Mouse (Mus musculus) MEL (cell line): ENCODE data around the gene Olfr153. TPM values are rescaled to one million over a fixed set of nuclear protein-coding genes. Genes with fewer than 3 reads are reported as not detected.

ENCODE experiments used
- polyA plus RNA-seq, 2 experiments: library from polyadenylated mRNA; stranded (reverse) in 1 of 2; unstranded in 1 of 2; fragments of >175 nt in 1 of 2; fragments of >200 nt in 1 of 2; gene quantifications; 2 replicates each; pipeline versions ENCODE4 v1.2.1 to v1.2.4; 2012; ENCODE audit warnings: low replicate concordance in 2 of 2, low read depth in 1 of 2; ENCODE audit not compliant: insufficient read length in 2 of 2, insufficient read depth in 1 of 2, missing spikeins in 1 of 2
- total RNA-seq: library from RNA; depleted of rRNA; stranded (reverse); fragments of 300-350 nt; gene quantifications from 2 replicates; pipeline ENCODE4 v1.2.3, GENCODE M21; 2012; rRNA removed

The Olfr153 gene
- total and polyA plus RNA-seq, 3 experiments, result not detected

Other genes starting within 250 kb of the Olfr153 start
- not detected in 2 replicates for gene Olfr1118, start 224.2 kb upstream of the Olfr153 start, total RNA-seq
- gene Olfr1118, start 224.2 kb upstream of the Olfr153 start, polyA plus RNA-seq, result not detected
- gene Olfr1120, start 177.0 kb upstream of the Olfr153 start, total RNA-seq, result not detected in 2 replicates
- gene Olfr1120, start 177.0 kb upstream of the Olfr153 start, polyA plus RNA-seq, result not detected
- not detected in 2 replicates for gene Olfr1121, start 161.9 kb upstream of the Olfr153 start, total RNA-seq
- not detected for gene Olfr1121, start 161.9 kb upstream of the Olfr153 start, polyA plus RNA-seq
- gene Olfr1122, start 145.9 kb upstream of the Olfr153 start, total RNA-seq, result not detected in 2 replicates
- not detected for gene Olfr1122, start 145.9 kb upstream of the Olfr153 start, polyA plus RNA-seq
- gene Olfr1123, start 115.2 kb upstream of the Olfr153 start, total RNA-seq, result not detected in 2 replicates
- gene Olfr1123, start 115.2 kb upstream of the Olfr153 start, polyA plus RNA-seq, result not detected
- not detected in 2 replicates for gene Olfr1124, start 101.5 kb upstream of the Olfr153 start, total RNA-seq
- not detected for gene Olfr1124, start 101.5 kb upstream of the Olfr153 start, polyA plus RNA-seq
- gene Olfr1126, start 77.8 kb upstream of the Olfr153 start, total RNA-seq, result not detected in 2 replicates
- gene Olfr1126, start 77.8 kb upstream of the Olfr153 start, polyA plus RNA-seq, result not detected
- gene Pramel7, start 34.7 kb upstream of the Olfr153 start, total RNA-seq, result not detected in 2 replicates
- not detected for gene Pramel7, start 34.7 kb upstream of the Olfr153 start, polyA plus RNA-seq
- gene Pramel6, start 25.2 kb upstream of the Olfr153 start, total RNA-seq, result not detected in 2 replicates
- not detected for gene Pramel6, start 25.2 kb upstream of the Olfr153 start, polyA plus RNA-seq
- not detected in 2 replicates for gene Olfr1128, start 13.7 kb downstream of the Olfr153 start, total RNA-seq
- not detected for gene Olfr1128, start 13.7 kb downstream of the Olfr153 start, polyA plus RNA-seq
- not detected in 2 replicates for gene Olfr1129, start 42.1 kb downstream of the Olfr153 start, total RNA-seq
- under 1 TPM in 1 of 2 experiments, not detected in 1; 0.06 TPM for gene Olfr1129, start 42.1 kb downstream of the Olfr153 start, polyA plus RNA-seq
- not detected in 2 replicates for gene Olfr1130, start 74.4 kb downstream of the Olfr153 start, total RNA-seq
- not detected for gene Olfr1130, start 74.4 kb downstream of the Olfr153 start, polyA plus RNA-seq
- not detected in 2 replicates for gene Olfr1131, start 95.3 kb downstream of the Olfr153 start, total RNA-seq
- not detected for gene Olfr1131, start 95.3 kb downstream of the Olfr153 start, polyA plus RNA-seq
- not detected in 2 replicates for gene Olfr1132, start 105.7 kb downstream of the Olfr153 start, total RNA-seq
- not detected for gene Olfr1132, start 105.7 kb downstream of the Olfr153 start, polyA plus RNA-seq
- gene Olfr1133, start 115.6 kb downstream of the Olfr153 start, total RNA-seq, result not detected in 2 replicates
- gene Olfr1133, start 115.6 kb downstream of the Olfr153 start, polyA plus RNA-seq, result not detected
- not detected in 2 replicates for gene Olfr1134, start 126.7 kb downstream of the Olfr153 start, total RNA-seq
- gene Olfr1134, start 126.7 kb downstream of the Olfr153 start, polyA plus RNA-seq, result not detected
- gene Olfr1135, start 141.9 kb downstream of the Olfr153 start, total RNA-seq, result not detected in 2 replicates
- not detected for gene Olfr1135, start 141.9 kb downstream of the Olfr153 start, polyA plus RNA-seq
- gene Olfr1136, start 162.2 kb downstream of the Olfr153 start, total RNA-seq, result not detected in 2 replicates
- gene Olfr1136, start 162.2 kb downstream of the Olfr153 start, polyA plus RNA-seq, result not detected
- not detected in 2 replicates for gene Olfr1137, start 181.4 kb downstream of the Olfr153 start, total RNA-seq
- gene Olfr1137, start 181.4 kb downstream of the Olfr153 start, polyA plus RNA-seq, result not detected
- gene Olfr1138, start 208.2 kb downstream of the Olfr153 start, total RNA-seq, result not detected in 2 replicates
- not detected for gene Olfr1138, start 208.2 kb downstream of the Olfr153 start, polyA plus RNA-seq
- gene Olfr1140, start 212.0 kb downstream of the Olfr153 start, total RNA-seq, result not detected in 2 replicates
- gene Olfr1140, start 212.0 kb downstream of the Olfr153 start, polyA plus RNA-seq, result not detected
- gene Olfr1141, start 222.2 kb downstream of the Olfr153 start, total RNA-seq, result not detected in 2 replicates
- not detected for gene Olfr1141, start 222.2 kb downstream of the Olfr153 start, polyA plus RNA-seq
- not detected in 2 replicates for gene Olfr152, start 247.7 kb downstream of the Olfr153 start, total RNA-seq
- gene Olfr152, start 247.7 kb downstream of the Olfr153 start, polyA plus RNA-seq, result not detected